Mouse (Mus musculus) forebrain, embryonic 12.5 days (tissue): ENCODE results near the gene Glis2. TPM values are rescaled to one million over a fixed set of nuclear protein-coding genes. Genes with fewer than 3 reads are reported as not detected.

Source experiments
- ATAC-seq: fragments of 200-750 bp; cut with Nextera tagmentation; 2 replicates; pipeline ENCODE4 v1.8.0; 2017; ENCODE audit warnings: moderate TSS enrichment; ENCODE audit not compliant: low FRiP score
- H3K27ac ChIP-seq: fragments of 300-500 bp; sonication (generic); 2 replicates; pipeline ENCODE4 v1.5.1; 2016; ENCODE audit warnings: mild to moderate bottlenecking
- H3K27me3 ChIP-seq: fragments of 300-500 bp; sonication (generic); 2 replicates; pipeline ENCODE4 v1.6.1; 2016; ENCODE audit warnings: mild to moderate bottlenecking
- H3K36me3 ChIP-seq: fragments of 300-500 bp; sonication (generic); replicated peaks from 2 replicates; pipeline ENCODE4 v1.6.1; 2016; ENCODE audit warnings: mild to moderate bottlenecking
- H3K4me1 ChIP-seq: fragments of 300-500 bp; sonication (generic); 2 replicates; pipeline ENCODE4 v1.6.1; 2016
- H3K4me2 ChIP-seq: fragments of 300-500 bp; sonication (generic); 2 replicates; pipeline ENCODE4 v1.6.1; 2016; ENCODE audit warnings: mild to moderate bottlenecking, moderate library complexity
- H3K4me3 ChIP-seq: fragments of 300-500 bp; sonication (generic); replicated peaks from 2 replicates; pipeline ENCODE4 v1.5.1; 2016; ENCODE audit warnings: mild to moderate bottlenecking
- H3K9ac ChIP-seq: fragments of 300-500 bp; sonication (generic); 2 replicates; pipeline ENCODE4 v1.6.1; 2016; ENCODE audit warnings: mild to moderate bottlenecking
- H3K9me3 ChIP-seq: fragments of 300-500 bp; sonication (generic); 2 replicates; pipeline ENCODE4 v1.6.1; 2016
- WGBS: fragments of 180-500 bp; shearing (Covaris S2); methylation state at CpG from one replicate; pipeline ENCODE4 v1.1.7; 2016; 5-methylcytosine and 5-hydroxymethylcytosine counted together
- polyA plus RNA-seq: library from polyadenylated mRNA; unstranded; fragments of >200 nt; fragmentation: Nextera tagmentation; extraction: Ambion mirVana; gene quantifications from 2 replicates; pipeline ENCODE4 v1.2.1, GENCODE M21; 2016

The Glis2 gene
- polyA plus RNA-seq, 1 experiment from 2014 or later, result 22.0 TPM

DNA sequence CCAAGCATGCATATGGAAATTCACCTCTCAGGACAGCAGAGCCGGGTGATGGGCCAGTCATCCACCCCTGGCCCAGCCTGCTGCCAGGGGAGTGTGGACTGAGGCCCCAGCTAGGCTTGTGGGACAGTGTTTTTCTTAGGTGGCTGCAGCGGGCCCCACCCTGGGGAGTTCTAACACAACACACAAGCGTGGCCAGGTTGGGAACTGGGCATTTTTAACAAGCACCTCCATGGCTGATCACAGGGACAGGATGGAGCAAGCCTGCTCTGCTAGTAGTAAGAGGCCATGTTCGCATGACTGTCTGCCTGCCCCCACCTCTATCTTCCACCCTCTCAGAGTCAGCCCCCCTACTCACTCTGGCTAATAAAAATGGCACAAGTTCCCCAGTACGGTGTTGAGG is 3.5 kb downstream of the Glis2 start:
- peak overlapping the region; percentile 63; the same call in 1 of the 2 replicates for H3K27ac ChIP-seq
- ATAC-seq, result no peak
- peak overlapping the region; percentile 93 for H3K4me2 ChIP-seq
- WGBS, result 80% methylated on average over 5 of the region's 5 CpGs
- H3K27me3 ChIP-seq, result no peaks in the 10 kb centered on the region
- H3K9ac ChIP-seq, result 0 out of 2 replicates have a peak overlapping the region, but pooled peaks have one; percentile 21
- no peaks in the 10 kb centered on the region for H3K9me3 ChIP-seq
- no peaks in the 10 kb centered on the region for H3K36me3 ChIP-seq
- H3K4me3 ChIP-seq, result no peak overlapping the region
- peaks cover 87% of the 10 kb centered on the region for H3K4me1 ChIP-seq

DNA sequence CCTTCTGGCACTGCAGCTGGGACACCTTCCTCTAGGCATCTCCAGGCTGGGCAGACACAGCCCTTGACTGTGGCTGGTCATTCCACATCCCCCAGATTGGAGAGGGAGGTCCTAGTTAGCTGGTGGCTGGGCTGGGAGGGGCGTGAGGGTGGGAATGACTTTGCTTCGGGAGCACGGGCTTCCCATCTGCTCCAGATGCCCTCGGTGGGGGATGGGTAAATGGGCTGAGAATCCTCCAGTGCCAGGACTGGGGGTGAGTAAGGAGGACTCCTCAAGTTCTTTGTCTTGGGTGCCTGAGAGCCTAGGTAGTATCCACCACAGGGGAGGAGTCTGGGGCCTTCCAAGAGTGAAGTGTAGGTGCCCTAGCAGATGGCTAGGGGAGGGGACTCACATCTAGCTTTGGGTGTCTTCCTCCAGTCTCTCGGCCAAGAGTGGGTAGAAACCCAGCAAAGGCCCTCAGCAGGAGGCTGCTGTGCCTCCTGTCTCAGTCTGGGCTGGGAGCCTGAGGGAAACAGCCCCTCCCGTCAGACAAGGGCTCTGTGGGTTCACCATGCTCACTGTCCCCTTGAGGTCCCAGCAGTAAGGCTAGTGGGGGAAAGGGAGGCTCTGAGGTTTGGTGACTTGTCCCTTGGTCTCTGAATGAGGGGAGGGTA is 4.5 kb downstream of the Glis2 start:
- Histone ChIP-seq H3K4me1 (peaks cover 87% of the 10 kb centered on the region), H3K4me3 (no peak overlapping the region), H3K36me3 (no peaks in the 10 kb centered on the region), H3K4me2 (peak overlapping the region; percentile 93), H3K27ac (peak overlapping the region; percentile 70), H3K9me3 (no peaks in the 10 kb centered on the region), H3K27me3 (no peaks in the 10 kb centered on the region), H3K9ac (no peak overlapping the region)
- no peak for ATAC-seq
- 34% methylated on average over 6 of the region's 6 CpGs for WGBS

DNA sequence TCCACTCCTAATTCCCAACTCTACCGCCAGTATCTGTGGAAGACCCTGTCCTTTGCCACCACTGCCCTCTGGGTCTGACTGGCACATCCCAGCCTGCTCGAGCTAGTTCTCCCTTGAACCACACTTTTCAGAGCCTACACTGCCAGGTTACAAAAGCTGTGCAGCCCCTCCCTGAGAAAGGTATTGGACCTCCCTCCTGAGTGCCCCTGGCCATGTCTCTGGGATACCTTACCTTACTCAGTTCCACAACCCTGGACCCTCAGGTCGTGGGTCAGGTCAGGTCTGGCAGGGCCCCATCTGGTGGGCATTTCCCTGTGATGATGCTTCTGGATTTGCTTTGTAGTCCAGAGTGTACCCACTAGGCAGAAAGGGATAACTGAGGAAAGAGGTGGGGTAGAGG is 5.1 kb downstream of the Glis2 start:
- no peak for ATAC-seq
- no peak overlapping the region for H3K4me2 ChIP-seq
- 77% methylated on average over 3 of the region's 3 CpGs for WGBS
- no peak overlapping the region for H3K27ac ChIP-seq
- H3K9me3 ChIP-seq, result no peaks in the 10 kb centered on the region
- no peaks in the 10 kb centered on the region for H3K27me3 ChIP-seq
- H3K9ac ChIP-seq, result no peak overlapping the region
- no peaks in the 10 kb centered on the region for H3K36me3 ChIP-seq
- peaks cover 93% of the 10 kb centered on the region for H3K4me1 ChIP-seq
- H3K4me3 ChIP-seq, result no peak overlapping the region

DNA sequence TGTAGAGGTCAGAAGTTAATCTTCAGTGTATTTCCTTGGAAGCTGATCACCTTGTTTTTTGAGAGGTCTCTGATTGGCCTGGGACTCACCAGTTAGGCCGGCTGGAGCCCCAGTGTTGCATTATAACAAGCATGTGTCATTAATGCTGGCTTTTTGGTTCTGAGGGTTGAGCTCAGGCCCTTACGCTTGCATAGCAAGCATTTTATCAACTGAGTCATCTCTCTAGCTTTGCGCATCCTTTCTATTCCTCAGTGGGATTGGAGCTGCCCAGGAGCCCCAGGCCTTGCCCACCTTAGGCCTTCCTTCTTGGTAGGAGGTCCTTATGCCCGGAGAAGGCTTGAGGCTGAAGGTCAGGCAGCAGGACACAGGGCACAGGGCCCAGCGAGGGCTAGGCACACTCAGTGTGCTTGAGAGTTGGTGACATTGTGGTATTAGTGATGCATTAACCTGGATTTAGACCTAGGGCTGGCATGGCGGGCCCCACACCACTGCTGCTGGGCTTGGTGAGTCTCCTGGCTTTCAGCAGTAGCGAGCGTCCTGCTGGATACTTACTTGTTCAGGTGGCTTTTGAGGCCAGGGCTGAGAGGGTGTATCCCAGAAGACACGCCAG is 6.3 kb downstream of the Glis2 start:
- H3K4me2 ChIP-seq, result no peak overlapping the region
- H3K36me3 ChIP-seq, result no peaks in the 10 kb centered on the region
- no peak overlapping the region for H3K9ac ChIP-seq
- no peak overlapping the region for H3K4me3 ChIP-seq
- no peak for ATAC-seq
- H3K9me3 ChIP-seq, result no peaks in the 10 kb centered on the region
- H3K27ac ChIP-seq, result no peak overlapping the region
- H3K27me3 ChIP-seq, result no peaks in the 10 kb centered on the region
- H3K4me1 ChIP-seq, result peaks cover 97% of the 10 kb centered on the region
- 83% methylated on average over 9 of the region's 9 CpGs for WGBS

DNA sequence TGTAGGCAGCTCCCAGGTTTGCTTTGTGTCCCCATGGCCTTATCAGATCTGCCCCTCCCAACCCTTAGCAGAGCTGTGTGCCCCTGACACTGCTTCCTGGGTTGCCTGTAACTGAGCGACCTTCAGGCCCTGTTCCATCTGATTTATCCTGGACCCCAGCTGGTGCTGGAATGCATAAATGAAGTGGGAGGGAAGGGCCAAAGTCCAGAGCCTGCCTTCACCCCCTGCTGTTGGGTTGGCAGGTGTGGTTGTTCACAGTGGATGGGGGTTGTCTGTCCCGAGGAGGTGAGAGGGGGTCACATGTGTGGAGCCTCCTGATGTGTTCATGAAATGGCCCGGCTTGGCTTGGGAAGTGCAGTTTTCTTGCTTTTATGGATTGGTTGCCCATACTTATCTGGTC is 7.7 kb downstream of the Glis2 start:
- no peak overlapping the region for H3K4me3 ChIP-seq
- H3K9ac ChIP-seq, result peak overlapping the region; percentile 29; the same call in 1 of the 2 replicates
- peaks cover 97% of the 10 kb centered on the region for H3K4me1 ChIP-seq
- WGBS, result 21% methylated on average over 3 of the region's 3 CpGs
- no peak for ATAC-seq
- no peak overlapping the region for H3K4me2 ChIP-seq
- H3K9me3 ChIP-seq, result no peaks in the 10 kb centered on the region
- H3K27ac ChIP-seq, result peak overlapping the region; percentile 57
- no peaks in the 10 kb centered on the region for H3K36me3 ChIP-seq
- no peaks in the 10 kb centered on the region for H3K27me3 ChIP-seq

DNA sequence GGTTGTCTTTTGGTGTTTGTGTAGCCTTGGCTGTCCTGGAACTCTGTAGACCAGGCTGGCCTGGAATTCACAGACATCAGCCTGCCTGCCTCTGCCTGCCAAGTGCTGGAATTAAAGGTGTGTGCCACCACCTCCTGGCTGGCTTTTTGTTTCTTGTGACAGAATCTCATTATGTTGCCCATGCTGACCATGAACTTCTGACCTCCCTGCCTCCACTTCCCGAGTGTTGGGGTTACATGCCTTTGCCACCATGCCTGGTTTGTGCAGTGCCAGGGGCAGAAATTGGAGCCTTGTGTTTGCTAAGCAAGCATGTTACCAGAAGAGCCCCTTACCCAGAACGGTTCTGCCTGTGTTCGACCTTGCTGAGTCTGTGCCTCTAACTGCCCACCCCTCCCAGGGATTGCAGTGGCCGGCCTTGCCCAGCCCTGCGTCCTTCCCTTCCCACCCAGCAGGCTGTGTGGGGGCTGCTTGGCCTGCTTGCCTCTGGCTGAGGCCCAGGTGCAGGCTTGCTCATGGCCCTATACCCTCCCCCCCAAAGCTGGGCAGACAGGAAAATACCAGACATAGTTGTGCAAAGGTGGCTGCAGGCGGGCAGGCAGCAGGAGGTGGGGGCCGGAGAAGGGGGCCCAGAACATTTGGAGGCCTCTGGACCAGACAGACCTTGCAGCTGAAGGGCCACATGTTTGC is 8.4 kb downstream of the Glis2 start:
- H3K9me3 ChIP-seq, result no peaks in the 10 kb centered on the region
- no peaks in the 10 kb centered on the region for H3K36me3 ChIP-seq
- H3K4me2 ChIP-seq, result no peak overlapping the region
- H3K4me1 ChIP-seq, result peaks cover 95% of the 10 kb centered on the region
- no peaks in the 10 kb centered on the region for H3K27me3 ChIP-seq
- no peak overlapping the region for H3K4me3 ChIP-seq
- H3K27ac ChIP-seq, result peak overlapping the region; percentile 57; the same call in 1 of the 2 replicates
- H3K9ac ChIP-seq, result peak overlapping the region; percentile 48; the same call in 1 of the 2 replicates
- ATAC-seq, result no peak
- WGBS, result 41% methylated on average over 7 of the region's 7 CpGs

DNA sequence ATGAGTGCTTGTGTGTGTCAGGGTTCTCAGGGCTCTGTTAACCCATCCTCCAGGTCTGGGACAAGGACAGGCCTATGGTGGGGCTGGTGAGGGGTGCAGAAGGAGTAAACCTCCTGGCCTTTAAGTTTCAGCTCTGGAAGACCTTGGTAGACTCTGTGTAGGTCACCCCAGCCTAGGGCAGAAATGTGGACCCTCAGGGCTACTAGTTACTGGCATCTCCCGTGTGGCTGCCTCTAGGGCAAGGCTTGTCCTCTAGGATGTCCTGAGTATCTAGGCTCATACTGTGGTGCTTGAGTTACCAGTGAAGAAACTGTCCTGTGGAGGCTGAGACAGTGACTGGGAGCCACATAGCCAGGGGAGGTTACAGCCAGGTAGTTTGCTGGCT is 8.9 kb downstream of the Glis2 start:
- Histone ChIP-seq H3K4me2 (no peak overlapping the region), H3K4me3 (no peak overlapping the region), H3K27me3 (no peaks in the 10 kb centered on the region), H3K27ac (peak overlapping the region; percentile 57; the same call in 1 of the 2 replicates), H3K4me1 (peaks cover 89% of the 10 kb centered on the region), H3K9me3 (no peaks in the 10 kb centered on the region), H3K36me3 (peaks cover under 1% of the 10 kb centered on the region), H3K9ac (peak overlapping the region; percentile 48; the same call in 1 of the 2 replicates)
- WGBS, result 71% methylated on average over 1 of the region's 1 CpGs
- no peak for ATAC-seq

DNA sequence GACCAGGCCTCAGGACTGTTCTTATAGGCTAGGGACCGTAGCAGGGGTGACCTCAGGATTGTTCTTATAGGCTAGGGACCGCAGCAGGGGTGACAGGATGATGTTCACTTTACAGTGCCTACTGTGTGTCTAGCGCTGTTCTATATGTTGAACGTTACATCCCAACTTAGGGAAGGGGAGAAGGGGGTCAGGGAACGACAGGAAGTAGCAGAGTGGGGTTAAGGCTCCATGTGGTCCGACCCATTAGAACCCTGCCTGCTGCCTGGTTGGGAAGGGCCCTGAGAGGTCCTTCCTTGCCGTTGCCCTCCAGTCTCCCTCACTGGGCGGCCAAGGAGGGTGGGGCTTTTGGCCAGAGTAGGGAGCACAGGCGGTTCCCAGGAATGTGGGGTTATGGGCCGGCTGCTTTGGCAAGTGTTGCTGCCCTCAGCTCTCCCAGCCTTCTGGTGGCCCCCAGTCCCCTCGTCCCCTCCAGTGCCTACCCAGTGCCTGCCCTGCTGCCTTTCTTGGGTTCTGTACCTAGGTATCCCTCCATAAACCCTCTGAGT is 9.9 kb downstream of the Glis2 start:
- no peak overlapping the region for H3K4me3 ChIP-seq
- WGBS, result 80% methylated on average over 11 of the region's 11 CpGs
- H3K9me3 ChIP-seq, result no peaks in the 10 kb centered on the region
- H3K9ac ChIP-seq, result no peak overlapping the region
- no peak for ATAC-seq
- no peak overlapping the region for H3K4me2 ChIP-seq
- no peak overlapping the region; the same call in 1 of the 2 replicates for H3K27ac ChIP-seq
- H3K36me3 ChIP-seq, result peaks cover 10% of the 10 kb centered on the region
- H3K27me3 ChIP-seq, result no peaks in the 10 kb centered on the region
- peaks cover 80% of the 10 kb centered on the region for H3K4me1 ChIP-seq

DNA sequence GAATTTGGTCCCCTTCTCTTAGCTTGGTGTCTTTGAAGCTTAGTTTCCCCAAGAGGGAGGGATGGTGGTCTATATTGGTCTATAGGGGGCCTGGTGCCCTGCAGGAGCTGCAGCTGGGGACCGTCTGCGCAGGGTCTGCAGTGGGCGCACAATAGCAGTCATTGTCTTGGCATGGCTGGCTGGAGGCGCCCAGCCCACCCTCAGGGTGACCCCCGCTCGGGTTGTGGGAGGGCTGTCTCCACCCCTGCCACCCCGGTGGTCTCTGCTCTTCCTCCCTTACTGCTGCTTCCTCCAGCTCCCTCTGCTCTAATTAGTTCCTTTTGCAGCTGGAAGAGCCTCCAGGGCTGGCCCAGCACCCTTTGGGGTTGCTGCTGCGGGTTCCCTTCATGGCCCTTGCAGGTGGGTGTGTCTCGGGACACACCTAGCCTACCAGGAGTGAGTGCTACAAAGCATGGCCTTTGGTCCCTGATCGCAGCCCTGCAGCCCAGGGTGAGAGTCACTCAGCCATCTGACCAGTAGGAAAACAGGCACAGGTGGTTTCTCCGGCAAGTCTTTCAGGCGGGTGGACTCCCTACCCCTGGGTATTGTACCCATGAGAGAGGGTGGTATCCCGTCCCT is 11.1 kb downstream of the Glis2 start:
- peaks cover 68% of the 10 kb centered on the region for H3K4me1 ChIP-seq
- H3K27me3 ChIP-seq, result no peaks in the 10 kb centered on the region
- WGBS, result 39% methylated on average over 13 of the region's 13 CpGs
- ATAC-seq, result 0 out of 2 replicates have a peak, but pooled peaks have one; percentile 42
- no peaks in the 10 kb centered on the region for H3K9me3 ChIP-seq
- H3K4me3 ChIP-seq, result no peak overlapping the region
- H3K4me2 ChIP-seq, result no peak overlapping the region
- no peak overlapping the region for H3K9ac ChIP-seq
- peak overlapping the region; percentile 46; the same call in 1 of the 2 replicates for H3K27ac ChIP-seq
- peaks cover 23% of the 10 kb centered on the region for H3K36me3 ChIP-seq

DNA sequence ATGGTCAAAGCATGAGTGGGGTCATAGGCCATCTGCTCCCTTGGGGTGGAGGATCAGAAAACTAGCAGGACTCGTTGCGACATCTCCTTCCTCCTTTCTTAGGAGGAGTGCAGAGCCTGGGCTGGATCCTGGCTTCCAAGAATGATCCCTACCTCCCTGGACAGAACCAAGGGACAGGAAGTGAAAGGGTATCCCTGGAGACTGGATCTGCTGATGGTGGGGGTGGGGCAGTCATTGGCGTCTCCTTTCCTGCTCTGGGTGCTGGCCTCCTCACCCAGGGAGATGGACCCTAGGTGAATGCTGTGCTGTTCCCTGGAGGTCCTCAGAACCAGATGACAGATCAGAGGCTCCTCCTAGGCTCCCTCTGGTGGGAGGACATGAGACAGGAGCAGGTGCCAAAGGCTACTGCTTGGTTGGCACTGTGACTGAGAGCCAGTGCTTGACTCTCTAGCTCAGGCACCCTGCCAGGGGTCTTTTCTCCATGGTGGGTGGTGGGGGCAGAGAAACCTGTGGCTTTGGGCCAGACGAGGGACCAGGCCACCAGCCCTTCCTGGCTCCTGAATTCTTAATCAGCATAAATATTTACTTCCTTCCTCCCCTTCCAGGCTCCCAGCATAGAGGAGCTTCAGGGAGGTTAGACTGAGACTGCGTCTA is 12.0 kb downstream of the Glis2 start:
- peak overlapping the region; percentile 46; the same call in 1 of the 2 replicates for H3K27ac ChIP-seq
- peaks cover 59% of the 10 kb centered on the region for H3K4me1 ChIP-seq

DNA sequence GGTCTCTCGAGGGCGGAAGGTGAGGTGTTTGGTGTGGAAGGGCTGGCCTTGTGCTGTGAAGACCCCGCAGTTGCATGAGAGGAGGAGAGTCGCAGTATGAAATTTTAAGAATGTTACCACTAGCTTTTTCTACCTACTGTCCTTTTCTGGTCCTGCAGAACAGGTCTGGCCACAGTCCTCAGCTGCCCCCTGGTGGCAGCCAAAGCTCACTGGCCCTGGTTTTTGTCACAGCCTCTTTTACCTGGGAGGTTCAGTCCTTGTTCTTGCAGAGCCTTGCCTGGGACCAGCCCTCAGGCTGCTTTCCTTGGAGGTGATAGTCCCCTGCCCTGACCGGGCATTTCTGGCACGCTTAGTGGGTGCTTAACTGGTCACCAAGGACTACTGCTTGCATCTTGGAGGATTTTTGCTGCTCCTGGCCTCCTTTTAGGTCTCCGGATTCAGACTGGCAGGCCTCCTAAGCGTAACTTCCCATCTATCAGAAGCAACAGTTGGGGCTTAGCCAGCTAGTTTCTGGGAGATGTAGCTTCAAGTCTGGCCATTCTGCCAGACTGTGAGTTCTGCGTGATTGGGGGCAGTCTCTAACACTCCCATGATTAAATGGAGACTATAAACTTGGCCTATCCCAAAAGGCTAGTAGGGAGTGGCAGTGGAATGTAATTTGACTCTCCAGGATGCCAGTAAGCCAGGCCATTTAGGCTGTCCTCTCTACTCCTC is 13.5 kb downstream of the Glis2 start:
- H3K27ac ChIP-seq, result 0 out of 2 replicates have a peak overlapping the region, but pooled peaks have one; percentile 39
- no peak overlapping the region for H3K9ac ChIP-seq
- WGBS, result 53% methylated on average over 9 of the region's 9 CpGs
- no peak overlapping the region for H3K4me3 ChIP-seq
- H3K27me3 ChIP-seq, result no peaks in the 10 kb centered on the region
- peaks cover 42% of the 10 kb centered on the region for H3K36me3 ChIP-seq
- H3K4me1 ChIP-seq, result peaks cover 47% of the 10 kb centered on the region
- H3K9me3 ChIP-seq, result no peaks in the 10 kb centered on the region
- ATAC-seq, result peak; percentile 50
- H3K4me2 ChIP-seq, result no peak overlapping the region

More for the DNA sequence above, 12.0 kb downstream of the Glis2 start:
- Histone ChIP-seq H3K9ac (no peak overlapping the region), H3K4me2 (no peak overlapping the region), H3K36me3 (peaks cover 30% of the 10 kb centered on the region), H3K9me3 (no peaks in the 10 kb centered on the region), H3K4me3 (no peak overlapping the region), H3K27me3 (no peaks in the 10 kb centered on the region)
- ATAC-seq, result 0 out of 2 replicates have a peak, but pooled peaks have one; percentile 12
- 40% methylated on average over 5 of the region's 5 CpGs for WGBS
